Mouse (Mus musculus) kidney, adult 2 months (tissue): ENCODE measurements around the gene Nop9.

Source experiments
- CTCF ChIP-seq: fragments of 200-500 bp; conservative IDR thresholded peaks from 2 replicates; pipeline ENCODE4 v1.5.1; 2011; ENCODE audit warnings: low read depth, mild to moderate bottlenecking, control low read depth, low read length, moderate library complexity, mixed read lengths; ENCODE audit not compliant: insufficient read depth, insufficient read length
- POLR2A ChIP-seq: fragments of 200-500 bp; IDR thresholded peaks from one replicate; pipeline ENCODE4 v1.6.1; 2011; ENCODE audit warnings: low read depth, low read length, control low read depth

DNA sequence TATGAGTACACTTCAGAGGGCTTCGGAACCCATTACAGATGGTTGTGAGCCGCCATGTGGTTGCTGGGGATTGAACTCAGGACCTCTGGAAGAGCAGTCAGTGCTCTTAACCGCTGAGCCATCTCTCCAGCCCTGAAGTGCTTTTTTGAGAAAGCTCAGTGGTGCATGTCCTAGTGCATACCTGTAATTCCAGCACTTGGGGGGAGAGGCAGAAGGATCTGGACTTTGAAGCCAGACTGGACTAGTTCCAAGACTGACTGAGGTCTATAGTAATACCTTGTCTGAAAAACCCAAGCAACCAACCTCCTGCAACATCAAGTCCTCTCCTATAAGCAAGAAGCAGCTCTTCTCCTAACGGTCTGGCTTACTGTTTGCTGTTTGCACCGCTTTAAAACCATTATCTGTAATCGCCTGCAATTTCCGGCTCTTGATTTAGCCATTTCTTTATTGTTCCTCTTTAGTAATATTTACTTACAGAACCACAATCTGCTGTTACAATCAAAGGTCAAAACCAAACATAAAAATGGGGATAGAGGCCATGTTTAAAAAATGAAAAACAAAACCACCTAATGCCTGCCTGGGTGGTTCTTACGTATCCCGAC lies 8.3 kb upstream of the Nop9 start:
- TF ChIP-seq CTCF (no peak), POLR2A (no peak)
